Mouse (Mus musculus): ENCODE measurements around the gene Clip2.

DNA sequence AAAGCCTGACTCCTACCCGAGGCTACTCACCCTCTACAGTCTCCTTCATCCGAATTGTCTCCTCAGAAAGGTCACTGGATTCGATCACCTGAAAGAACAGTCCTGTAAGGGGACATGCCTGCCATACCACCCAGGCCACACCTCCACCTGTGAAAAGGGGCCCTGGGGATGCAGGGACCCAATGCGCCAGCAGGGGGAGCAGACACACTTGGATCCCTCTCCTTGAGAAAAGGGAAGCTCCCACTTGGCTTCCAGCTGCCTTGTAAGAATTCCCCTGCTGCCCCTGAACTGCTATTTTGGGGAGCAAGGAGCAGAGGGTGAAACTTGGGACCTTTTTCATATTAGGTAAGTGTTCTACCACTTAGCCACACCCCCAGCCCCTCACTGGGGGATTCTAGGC lies 52.2 kb downstream of the Clip2 start:
- no peak for TF ChIP-seq POU5F1 (IDR thresholded peaks at IDR 0.05; ENCODE audit: borderline replicate concordance, low read length)
- TF ChIP-seq CTCF (conservative IDR thresholded peaks at IDR 0.05; ENCODE audit: low read length), result peak; percentile 78
- no peak for TF ChIP-seq NANOG (IDR thresholded peaks at IDR 0.05; ENCODE audit: borderline replicate concordance, low read length)

Data from E14TG2a.4 (cell line).